In genomic region chr9:120487076-120487475, GRCm38 (mm10) we compare ENCODE assay signal across 14 mouse cellular contexts. TPM values are rescaled to one million over a fixed set of nuclear protein-coding genes. Genes with fewer than 3 reads are reported as not detected.
"Had no signal": no experiment of that assay in that cellular context is flagged by ENCODE, and none has a peak within 500 bp of the region (broad histone marks: within the 10 kb centered on the region; RNA-seq: fewer than 3 reads in every experiment).

No protein-coding gene starts in this region.

- H3K9ac ChIP-seq: kidney, embryonic 15.5 days; liver, embryonic 15.5 days; midbrain, embryonic 13.5 days; neural tube, embryonic 12.5 days; stomach, embryonic 15.5 days had no signal

- H3K4me2 ChIP-seq: kidney, embryonic 15.5 days; liver, embryonic 11.5 days; liver, embryonic 15.5 days; midbrain, embryonic 13.5 days; neural tube, embryonic 12.5 days; stomach, embryonic 15.5 days had no signal

- H3K27ac ChIP-seq: kidney, embryonic 15.5 days; left cerebral cortex, adult 2 months; limb, embryonic 10.5 days; liver, embryonic 15.5 days; macrophage; midbrain, embryonic 13.5 days; neural tube, embryonic 12.5 days; stomach, embryonic 15.5 days had no signal

- H3K9me3 ChIP-seq: kidney, embryonic 15.5 days; limb, embryonic 10.5 days; liver, embryonic 15.5 days; megakaryocyte, embryonic 14.5 days; midbrain, embryonic 13.5 days; neural tube, embryonic 12.5 days; stomach, embryonic 15.5 days had no signal

- DNase-seq: kidney, postnatal 14 days; lung, adult 2 months; lung, postnatal 10 days had no signal

- H3K4me1 ChIP-seq: midbrain, embryonic 13.5 days; stomach, embryonic 15.5 days had no signal

- ATAC-seq: midbrain, embryonic 13.5 days had no signal

- H3K4me3 ChIP-seq: kidney, embryonic 15.5 days; left cerebral cortex, adult 2 months; limb, embryonic 10.5 days; liver, embryonic 15.5 days; megakaryocyte, embryonic 14.5 days; midbrain, embryonic 13.5 days; myocyte; neural tube, embryonic 12.5 days; stomach, embryonic 15.5 days had no signal

- H3K36me3 ChIP-seq: kidney, embryonic 15.5 days; limb, embryonic 10.5 days; liver, embryonic 15.5 days; midbrain, embryonic 13.5 days; neural tube, embryonic 12.5 days; stomach, embryonic 15.5 days had no signal

- H3K27me3 ChIP-seq: kidney, embryonic 15.5 days; midbrain, embryonic 13.5 days; neural tube, embryonic 12.5 days; stomach, embryonic 15.5 days had no signal

RNA-seq across cellular contexts. Expression of gene Entpd3, which starts 52.5 kb away (rescaled TPM):
- polyA plus RNA-seq: liver, embryonic 15.5 days; macrophage had no signal
